Mouse (Mus musculus) heart, embryonic 12.5 days (tissue): ENCODE measurements around the gene Scap. TPM values are rescaled to one million over a fixed set of nuclear protein-coding genes. Genes with fewer than 3 reads are reported as not detected.
A peak's percentile ranks its signal among the peaks of the same experiment; 100 is the strongest.

Source experiments
- ATAC-seq: fragments of 200-750 bp; cut with Nextera tagmentation; 2 replicates; pipeline ENCODE4 v1.8.0; 2017; ENCODE audit warnings: moderate TSS enrichment, moderate library complexity; ENCODE audit not compliant: insufficient number of reproducible peaks, low FRiP score
- H3K27ac ChIP-seq: fragments of 300-500 bp; sonication (generic); 2 replicates; pipeline ENCODE4 v1.5.1; 2016; ENCODE audit warnings: mild to moderate bottlenecking, moderate library complexity; ENCODE audit not compliant: poor library complexity, severe bottlenecking
- H3K27me3 ChIP-seq: fragments of 300-500 bp; sonication (generic); replicated peaks from 2 replicates; pipeline ENCODE4 v1.6.1; 2016; ENCODE audit warnings: mild to moderate bottlenecking, moderate library complexity
- H3K36me3 ChIP-seq: fragments of 300-500 bp; sonication (generic); 2 replicates; pipeline ENCODE4 v1.6.1; 2016; ENCODE audit warnings: mild to moderate bottlenecking, moderate library complexity
- H3K4me1 ChIP-seq: fragments of 300-500 bp; sonication (generic); replicated peaks from 2 replicates; pipeline ENCODE4 v1.6.1; 2016; ENCODE audit warnings: mild to moderate bottlenecking
- H3K4me2 ChIP-seq: fragments of 300-500 bp; sonication (generic); 2 replicates; pipeline ENCODE4 v1.6.1; 2016; ENCODE audit warnings: mild to moderate bottlenecking, moderate library complexity
- H3K4me3 ChIP-seq: fragments of 300-500 bp; sonication (generic); 2 replicates; pipeline ENCODE4 v1.5.1; 2016; ENCODE audit warnings: mild to moderate bottlenecking
- H3K9ac ChIP-seq: fragments of 300-500 bp; sonication (generic); 2 replicates; pipeline ENCODE4 v1.6.1; 2016; ENCODE audit warnings: mild to moderate bottlenecking, moderate library complexity
- H3K9me3 ChIP-seq: fragments of 300-500 bp; sonication (generic); replicated peaks from 2 replicates; pipeline ENCODE4 v1.6.1; 2016; ENCODE audit warnings: mild to moderate bottlenecking, moderate library complexity
- WGBS: fragments of 180-500 bp; shearing (Covaris S2); methylation state at CpG from one replicate; pipeline ENCODE4 v1.1.7; 2016; 5-methylcytosine and 5-hydroxymethylcytosine counted together
- polyA plus RNA-seq: library from polyadenylated mRNA; unstranded; fragments of >200 nt; fragmentation: Nextera tagmentation; extraction: Ambion mirVana; gene quantifications from 2 replicates; pipeline ENCODE4 v1.2.1, GENCODE M21; 2016

Gene Scap
- polyA plus RNA-seq, 1 experiment from 2014 or later, result 22.2 TPM

DNA sequence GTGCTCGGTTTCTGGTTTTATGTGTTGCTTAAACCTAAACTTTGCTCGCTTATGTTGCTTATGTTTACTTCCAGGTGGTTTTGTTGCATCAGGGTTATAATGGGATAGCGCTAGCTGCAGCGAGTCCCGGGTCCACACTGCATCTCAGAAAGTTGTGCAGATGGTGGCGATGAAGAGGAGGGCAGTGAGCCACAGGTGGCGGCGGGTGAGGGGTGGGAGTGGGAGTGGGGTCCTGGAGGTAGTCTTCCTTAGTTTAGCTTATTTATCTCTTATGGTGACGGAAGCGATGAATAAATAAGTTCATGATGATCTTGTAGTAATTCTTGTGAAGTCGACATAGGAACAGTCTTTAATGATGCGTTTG is 790 bp downstream of the Scap start:
- H3K9me3 ChIP-seq, result no peaks in the 10 kb centered on the region
- no peak for ATAC-seq
- H3K27ac ChIP-seq, result no peak overlapping the region
- H3K36me3 ChIP-seq, result no peaks in the 10 kb centered on the region
- no peaks in the 10 kb centered on the region for H3K27me3 ChIP-seq
- peak overlapping the region; percentile 98 for H3K4me3 ChIP-seq
- WGBS, result 13% methylated on average over 12 of the region's 12 CpGs
- peak overlapping the region; percentile 88 for H3K9ac ChIP-seq
- H3K4me1 ChIP-seq, result peaks cover 34% of the 10 kb centered on the region
- peak overlapping the region; percentile 95 for H3K4me2 ChIP-seq

DNA sequence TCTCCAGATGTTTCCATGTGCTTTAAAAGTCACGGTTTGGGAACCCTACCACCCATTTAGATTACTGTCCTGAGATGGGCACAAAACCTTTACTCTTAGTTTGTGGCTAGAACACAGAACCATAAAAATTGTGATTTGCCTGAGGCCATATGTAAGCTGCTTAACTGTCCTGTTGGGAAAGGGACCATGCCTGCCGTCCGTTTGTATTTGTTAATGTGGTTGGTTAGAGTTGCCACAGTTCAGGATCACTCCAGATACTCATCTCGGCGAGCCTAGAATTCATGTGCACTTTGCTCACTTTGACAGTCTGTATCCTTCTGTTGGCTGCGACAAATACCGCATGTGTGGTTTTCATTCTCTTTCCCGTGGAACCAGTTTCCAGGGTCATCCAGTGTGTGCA is 1.8 kb downstream of the Scap start:
- no peak for ATAC-seq
- Histone ChIP-seq H3K9ac (no peak overlapping the region), H3K4me3 (no peak overlapping the region), H3K27ac (no peak overlapping the region), H3K9me3 (no peaks in the 10 kb centered on the region), H3K4me2 (no peak overlapping the region), H3K27me3 (no peaks in the 10 kb centered on the region), H3K4me1 (peaks cover 25% of the 10 kb centered on the region), H3K36me3 (no peaks in the 10 kb centered on the region)
- WGBS, result 80% methylated on average over 8 of the region's 8 CpGs

DNA sequence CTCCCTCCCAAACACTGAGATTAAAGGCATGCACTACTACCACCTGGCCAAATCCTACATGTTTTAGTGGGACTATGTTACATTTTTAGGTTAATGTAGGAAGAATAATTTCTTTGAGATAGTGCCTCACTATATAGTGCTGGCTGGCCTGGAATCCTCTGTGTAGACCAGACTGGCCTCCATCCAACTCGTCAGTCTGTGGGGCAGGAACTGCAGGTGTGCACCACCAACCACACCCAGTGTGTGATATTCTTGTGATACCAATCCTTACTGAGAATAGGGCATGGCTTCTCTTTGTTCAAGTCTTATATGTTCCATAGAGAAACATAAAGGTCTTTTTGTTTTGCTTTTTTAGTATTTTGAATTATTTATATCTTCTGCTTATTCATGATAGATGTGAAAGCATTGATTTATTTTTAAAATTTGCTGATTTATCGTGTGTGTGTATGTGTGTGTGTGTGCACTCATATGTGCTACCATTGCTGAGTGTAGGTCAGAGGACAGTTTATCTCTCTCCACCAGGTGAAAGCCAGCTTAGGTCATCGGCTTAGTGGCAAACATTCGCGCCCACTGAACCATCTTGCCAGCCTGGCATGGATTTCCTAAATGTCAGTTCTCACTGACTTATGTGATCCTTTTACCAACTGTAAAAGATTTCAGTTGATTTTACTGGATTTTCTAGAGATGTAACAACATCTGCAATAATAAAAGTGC is 7.1 kb downstream of the Scap start:
- ATAC-seq, result no peak
- WGBS, result 77% methylated on average over 5 of the region's 5 CpGs
- Histone ChIP-seq H3K4me2 (no peak overlapping the region), H3K27me3 (no peaks in the 10 kb centered on the region), H3K36me3 (no peaks in the 10 kb centered on the region), H3K4me1 (peaks cover 15% of the 10 kb centered on the region), H3K27ac (no peak overlapping the region), H3K4me3 (no peak overlapping the region), H3K9me3 (no peaks in the 10 kb centered on the region), H3K9ac (no peak overlapping the region)

DNA sequence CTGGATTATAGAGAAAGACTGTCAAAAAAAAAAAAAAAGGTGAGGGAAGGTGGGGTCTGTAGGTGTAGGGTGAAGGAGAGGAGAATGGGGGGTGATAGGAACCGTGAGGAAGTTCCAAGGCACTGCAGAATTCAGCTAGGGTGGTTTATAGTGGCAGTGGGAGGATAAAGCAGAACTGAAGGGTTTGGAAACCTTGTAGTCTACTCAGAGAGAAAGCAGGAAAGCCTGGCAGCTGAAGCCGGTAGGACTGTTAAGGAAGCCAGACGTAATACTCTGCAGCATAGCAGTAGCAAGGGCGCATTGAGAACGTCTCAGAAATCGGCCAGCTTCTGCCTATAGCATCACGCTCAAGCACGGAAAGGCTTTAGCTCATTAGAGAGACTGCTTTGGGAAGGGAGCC is 8.9 kb downstream of the Scap start:
- Histone ChIP-seq H3K4me1 (peaks cover 15% of the 10 kb centered on the region), H3K9ac (no peak overlapping the region), H3K9me3 (no peaks in the 10 kb centered on the region), H3K4me3 (no peak overlapping the region), H3K4me2 (no peak overlapping the region), H3K27ac (no peak overlapping the region), H3K36me3 (no peaks in the 10 kb centered on the region), H3K27me3 (no peaks in the 10 kb centered on the region)
- ATAC-seq, result no peak
- WGBS, result 69% methylated on average over 8 of the region's 8 CpGs

DNA sequence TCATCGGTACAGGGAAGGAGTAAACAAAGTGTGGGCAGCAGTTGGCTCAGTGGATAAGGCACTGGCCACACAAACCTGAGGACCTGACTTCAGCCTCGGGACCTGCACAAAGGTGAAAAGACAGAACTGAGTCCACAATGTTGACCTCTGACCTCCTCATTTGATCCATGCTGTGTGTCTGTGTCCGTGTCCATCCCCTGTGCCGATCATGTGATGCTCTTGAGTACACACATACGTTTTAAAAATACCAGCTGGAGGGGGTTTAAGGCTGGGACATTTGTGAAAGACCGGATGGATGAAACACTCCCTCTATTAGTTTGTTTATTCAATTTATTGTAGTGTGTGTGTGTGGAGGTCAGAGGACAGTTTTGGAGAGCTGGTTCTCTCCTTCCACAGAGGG is 10.7 kb downstream of the Scap start:
- no peak overlapping the region for H3K9ac ChIP-seq
- no peak overlapping the region for H3K4me2 ChIP-seq
- 78% methylated on average over 6 of the region's 6 CpGs for WGBS
- H3K4me1 ChIP-seq, result peaks cover 2% of the 10 kb centered on the region
- H3K27me3 ChIP-seq, result no peaks in the 10 kb centered on the region
- no peak overlapping the region for H3K27ac ChIP-seq
- H3K36me3 ChIP-seq, result no peaks in the 10 kb centered on the region
- ATAC-seq, result no peak
- no peaks in the 10 kb centered on the region for H3K9me3 ChIP-seq
- no peak overlapping the region for H3K4me3 ChIP-seq

DNA sequence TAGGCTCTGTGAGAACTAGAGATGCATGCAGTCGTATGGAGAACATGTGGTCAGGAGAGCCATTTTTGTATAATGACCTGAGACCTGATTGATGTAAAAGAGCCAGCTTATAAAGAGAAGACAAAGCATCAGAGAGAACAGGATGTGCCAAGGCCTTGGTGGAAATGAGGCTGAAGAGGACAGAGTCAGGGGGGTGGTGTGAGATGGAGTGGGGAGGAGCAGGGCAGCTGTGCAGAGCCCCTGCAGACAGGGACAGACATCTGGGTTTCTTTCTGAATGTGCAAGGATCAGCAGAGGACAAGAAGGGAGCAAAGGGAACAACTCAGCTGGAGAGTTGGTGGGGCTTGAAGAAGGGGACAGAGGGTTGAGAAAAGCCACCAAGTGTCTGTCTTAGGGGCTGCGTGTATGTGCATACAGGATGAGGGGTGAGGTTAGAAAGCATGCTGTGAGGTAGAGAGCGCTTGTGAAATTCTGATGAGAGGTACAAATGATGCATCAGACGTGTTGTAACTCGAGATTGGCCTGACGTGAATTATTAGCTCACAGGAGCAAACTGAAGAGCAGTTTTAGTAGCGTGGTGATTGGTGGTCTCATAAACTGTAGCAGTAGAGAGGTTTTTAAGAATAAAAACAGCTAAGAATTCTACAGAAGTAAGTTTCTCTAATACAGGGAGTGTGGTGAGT is 12.1 kb downstream of the Scap start:
- Histone ChIP-seq H3K27me3 (no peaks in the 10 kb centered on the region), H3K4me3 (no peak overlapping the region), H3K9me3 (no peaks in the 10 kb centered on the region), H3K4me1 (peaks cover 5% of the 10 kb centered on the region), H3K9ac (no peak overlapping the region), H3K4me2 (no peak overlapping the region), H3K36me3 (no peaks in the 10 kb centered on the region), H3K27ac (no peak overlapping the region)
- WGBS, result 69% methylated on average over 7 of the region's 7 CpGs
- ATAC-seq, result no peak

DNA sequence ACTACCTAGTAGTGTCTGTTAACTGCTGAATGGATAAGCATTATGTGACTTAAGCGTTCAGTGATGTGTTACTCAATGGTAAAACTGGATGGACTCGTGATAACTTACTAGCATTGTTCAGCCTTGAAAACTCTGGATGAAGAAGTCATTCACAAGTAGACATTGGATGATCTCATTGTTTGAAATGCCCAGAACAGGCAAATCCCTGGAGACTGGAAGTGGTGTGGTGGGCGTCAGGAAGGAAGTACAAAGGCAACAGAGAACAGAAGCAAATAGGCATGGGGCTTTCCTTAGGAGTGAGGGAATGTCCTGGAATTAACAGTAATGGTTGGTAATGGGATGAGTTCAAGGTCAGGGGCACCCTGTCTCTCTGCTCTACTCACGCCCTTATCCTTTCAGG is 15.8 kb downstream of the Scap start:
- Histone ChIP-seq H3K36me3 (no peaks in the 10 kb centered on the region), H3K4me2 (no peak overlapping the region), H3K4me3 (no peak overlapping the region), H3K9ac (no peak overlapping the region), H3K9me3 (no peaks in the 10 kb centered on the region), H3K27me3 (no peaks in the 10 kb centered on the region), H3K27ac (no peak overlapping the region), H3K4me1 (peaks cover 16% of the 10 kb centered on the region)
- 52% methylated on average over 4 of the region's 4 CpGs for WGBS
- ATAC-seq, result no peak

DNA sequence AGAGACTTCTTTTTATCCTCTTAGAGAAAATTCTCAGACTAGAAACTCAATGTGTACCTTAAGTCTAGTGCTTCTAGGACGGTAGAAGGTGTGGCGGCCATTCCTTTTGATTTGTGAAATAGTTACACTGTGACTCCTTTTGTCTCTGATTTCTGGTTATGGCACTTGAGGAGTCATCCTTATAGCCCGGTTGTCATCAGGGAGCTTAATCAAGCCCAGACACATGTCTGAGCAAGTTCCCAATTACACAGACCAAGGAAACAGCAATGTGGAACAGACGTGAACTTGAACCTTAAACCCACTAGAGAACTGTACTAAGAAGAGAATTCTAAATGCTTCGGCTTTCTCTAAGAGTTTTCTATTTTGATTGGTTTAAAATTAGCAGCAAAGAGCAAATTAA is 17.1 kb downstream of the Scap start:
- no peaks in the 10 kb centered on the region for H3K27me3 ChIP-seq
- H3K4me2 ChIP-seq, result no peak overlapping the region
- no peak for ATAC-seq
- H3K36me3 ChIP-seq, result peaks cover 4% of the 10 kb centered on the region; the same call in 1 of the 2 replicates
- H3K4me3 ChIP-seq, result no peak overlapping the region
- 87% methylated on average over 5 of the region's 5 CpGs for WGBS
- H3K4me1 ChIP-seq, result peaks cover 21% of the 10 kb centered on the region
- H3K9ac ChIP-seq, result no peak overlapping the region
- H3K27ac ChIP-seq, result no peak overlapping the region
- no peaks in the 10 kb centered on the region for H3K9me3 ChIP-seq

DNA sequence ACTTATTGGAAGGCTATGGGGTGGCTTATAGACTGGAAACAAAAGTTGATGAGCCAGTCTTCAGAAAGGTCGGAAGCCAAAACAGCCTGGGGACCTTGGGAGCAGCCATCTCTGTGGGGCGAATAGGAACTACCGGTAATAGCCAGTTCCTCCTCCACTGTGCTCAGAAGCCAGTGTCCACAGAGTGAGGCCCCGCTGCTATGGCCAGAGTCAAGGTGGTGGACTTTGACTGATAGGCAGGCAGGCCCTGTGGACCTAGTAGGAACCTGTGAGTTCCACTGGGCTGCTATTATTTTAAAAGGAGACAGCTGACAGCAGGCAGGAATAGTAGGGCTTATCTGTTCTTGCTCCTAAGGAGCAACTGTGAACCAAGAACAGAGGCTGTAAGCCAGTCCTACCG is 17.5 kb downstream of the Scap start:
- H3K4me1 ChIP-seq, result peaks cover 23% of the 10 kb centered on the region
- H3K4me3 ChIP-seq, result no peak overlapping the region
- peaks cover 4% of the 10 kb centered on the region; the same call in 1 of the 2 replicates for H3K36me3 ChIP-seq
- no peak overlapping the region for H3K4me2 ChIP-seq
- 76% methylated on average over 5 of the region's 5 CpGs for WGBS
- no peak overlapping the region for H3K9ac ChIP-seq
- no peak overlapping the region for H3K27ac ChIP-seq
- no peak for ATAC-seq
- H3K9me3 ChIP-seq, result no peaks in the 10 kb centered on the region
- H3K27me3 ChIP-seq, result no peaks in the 10 kb centered on the region

DNA sequence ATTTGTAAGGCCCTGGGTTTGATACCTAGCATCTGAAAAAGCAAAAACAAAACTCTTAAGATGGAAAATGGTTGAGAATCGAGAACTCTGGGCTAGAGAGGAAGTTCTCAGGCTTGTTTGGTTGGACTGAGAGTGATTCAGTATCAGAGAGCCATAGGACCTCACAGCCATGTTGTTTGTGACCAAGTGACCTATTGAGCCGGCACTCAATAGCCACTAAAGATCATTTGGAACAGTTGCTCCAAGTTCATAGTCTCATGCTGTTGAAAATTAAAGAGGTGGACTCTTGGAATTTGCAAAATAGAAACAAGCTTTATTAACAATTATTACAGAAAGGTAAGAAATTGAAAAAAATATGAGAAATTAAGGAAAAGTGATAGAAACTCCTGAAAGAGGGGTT is 18.3 kb downstream of the Scap start:
- H3K4me3 ChIP-seq, result no peak overlapping the region
- H3K27me3 ChIP-seq, result no peaks in the 10 kb centered on the region
- no peak overlapping the region for H3K27ac ChIP-seq
- no peaks in the 10 kb centered on the region for H3K9me3 ChIP-seq
- H3K4me1 ChIP-seq, result peaks cover 29% of the 10 kb centered on the region
- WGBS, result 74% methylated on average over 2 of the region's 2 CpGs
- no peak overlapping the region for H3K9ac ChIP-seq
- H3K4me2 ChIP-seq, result no peak overlapping the region
- no peak for ATAC-seq
- H3K36me3 ChIP-seq, result peaks cover 4% of the 10 kb centered on the region; the same call in 1 of the 2 replicates

DNA sequence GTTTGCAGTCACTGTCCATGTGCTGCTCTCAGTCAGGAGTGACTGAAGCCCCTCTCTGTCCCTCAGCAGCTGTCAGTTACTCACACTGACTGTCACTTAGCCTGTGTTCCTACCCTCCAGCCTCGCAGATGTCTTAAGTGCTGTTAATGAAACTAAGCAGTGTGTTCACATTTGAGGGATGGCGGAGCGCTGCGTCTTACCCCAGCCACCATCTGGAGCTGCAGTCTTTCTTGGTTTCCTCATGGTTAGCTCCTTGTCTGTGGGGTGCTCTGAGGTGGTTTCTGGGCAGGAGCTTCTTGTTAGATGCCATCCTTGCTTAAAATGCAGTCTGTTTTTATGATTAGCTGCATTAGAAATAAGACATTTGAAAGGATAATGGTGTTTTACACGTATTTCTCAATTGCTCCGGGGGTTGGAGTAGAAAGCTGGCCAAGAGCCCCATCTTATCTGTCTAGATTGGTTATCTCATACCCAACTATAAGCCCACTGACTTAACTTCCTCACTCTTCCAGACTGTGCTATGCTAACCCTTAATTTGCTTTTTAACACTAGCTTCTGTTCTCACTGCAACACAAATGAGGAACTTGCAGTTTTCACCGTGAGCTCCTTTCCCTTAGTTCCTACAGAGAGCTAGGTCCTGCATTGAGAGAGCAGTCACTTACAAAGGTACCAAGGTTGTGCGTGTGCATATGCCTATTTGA is 19.0 kb downstream of the Scap start:
- H3K27ac ChIP-seq, result no peak overlapping the region
- no peak overlapping the region for H3K4me2 ChIP-seq
- H3K27me3 ChIP-seq, result no peaks in the 10 kb centered on the region
- H3K4me1 ChIP-seq, result peaks cover 29% of the 10 kb centered on the region
- 64% methylated on average over 8 of the region's 8 CpGs for WGBS
- no peaks in the 10 kb centered on the region for H3K9me3 ChIP-seq
- no peak for ATAC-seq
- no peak overlapping the region for H3K4me3 ChIP-seq
- H3K36me3 ChIP-seq, result peaks cover 4% of the 10 kb centered on the region; the same call in 1 of the 2 replicates
- no peak overlapping the region for H3K9ac ChIP-seq
